Mouse (Mus musculus): ENCODE measurements around the gene Srsf4. TPM values are rescaled to one million over a fixed set of nuclear protein-coding genes. Genes with fewer than 3 reads are reported as not detected.

Srsf4 gene
- total and polyA plus RNA-seq, 3 experiments, result 14.5 to 105 (median 47.2) TPM

GRCm38 (mm10) chr4:131947848-131948247 is 74.4 kb downstream of the Srsf4 start:
- Histone ChIP-seq H3K4me3 (replicated peaks in 1 of 3; ENCODE audit: low read depth in 2 of 3, low read length in 2 of 3, poor library complexity in 1 of 3) (no peak overlapping the region), H3K9ac (ENCODE audit: insufficient read depth, low read depth) (no peak overlapping the region), H3K36me3 (replicated peaks in 1 of 2; ENCODE audit: control insufficient read depth in 1 of 2, insufficient read depth in 1 of 2, low read length in 1 of 2) (peaks cover 0 to 3% of the 10 kb centered on the region in 2 experiments), H3K4me1 (ENCODE audit: control insufficient read depth in 1 of 2, insufficient read depth in 2 of 2) (no peaks in the 10 kb centered on the region), H3K9me3 (replicated peaks; ENCODE audit: low read length) (no peaks in the 10 kb centered on the region), H3K4me2 (ENCODE audit: insufficient read depth, low read depth, poor library complexity, severe bottlenecking) (no peak overlapping the region), H3K27ac (ENCODE audit: insufficient read depth, low read depth) (no peak overlapping the region), H3K79me2 (replicated peaks; ENCODE audit: control insufficient read depth, extremely low read depth, insufficient read depth, poor library complexity, severe bottlenecking) (no peaks in the 10 kb centered on the region), H3K27me3 (replicated peaks) (no peaks in the 10 kb centered on the region)
- TF ChIP-seq RAD21 (IDR thresholded peaks at IDR 0.05; ENCODE audit: low read depth, low read length) (no peak), E2F4 (IDR thresholded peaks at IDR 0.05; ENCODE audit: insufficient replicate concordance, low read depth, low read length) (no peak)
- dilution Hi-C loops (cut with MboI; ENCODE audit: extremely low pct_ligation_motif_present, extremely low pct_unique_long_range_greater_than_20kb, low sequenced_read_pairs), result no loop called here
- DNase-seq (ENCODE audit: extremely low read depth), result no peak
- in situ Hi-C loops (cut with MboI; ENCODE audit: low pct_ligation_motif_present, low pct_unique_long_range_greater_than_20kb, low sequenced_read_pairs), result no loop called here

GRCm38 (mm10) chr4:131949903-131950302 is 76.5 kb downstream of the Srsf4 start:
- no peaks in the 10 kb centered on the region for H3K4me1 ChIP-seq (ENCODE audit: control insufficient read depth in 1 of 2, insufficient read depth in 2 of 2)
- DNase-seq (ENCODE audit: extremely low read depth), result no peak
- H3K9ac ChIP-seq (ENCODE audit: insufficient read depth, low read depth), result no peak overlapping the region

GRCm38 (mm10) chr4:131950657-131951056 is 77.2 kb downstream of the Srsf4 start:
- H3K9ac ChIP-seq (ENCODE audit: insufficient read depth, low read depth), result no peak overlapping the region
- no peaks in the 10 kb centered on the region for H3K4me1 ChIP-seq (ENCODE audit: control insufficient read depth in 1 of 2, insufficient read depth in 2 of 2)
- H3K27me3 ChIP-seq (replicated peaks), result no peaks in the 10 kb centered on the region
- no peak for DNase-seq (ENCODE audit: extremely low read depth)
- H3K36me3 ChIP-seq (replicated peaks in 1 of 2; ENCODE audit: control insufficient read depth in 1 of 2, insufficient read depth in 1 of 2, low read length in 1 of 2), result peaks cover 0 to 9% of the 10 kb centered on the region in 2 experiments
- TF ChIP-seq CHD1 (IDR thresholded peaks at IDR 0.05; ENCODE audit: low read depth, low read length) (no peak), ZNF384 (IDR thresholded peaks at IDR 0.05; ENCODE audit: low read depth, low read length) (no peak), NELFE (IDR thresholded peaks at IDR 0.05; ENCODE audit: low read depth, low read length) (no peak), USF2 (conservative IDR thresholded peaks at IDR 0.05; ENCODE audit: low read depth, low read length) (no peak), UBTF (IDR thresholded peaks at IDR 0.05; ENCODE audit: low read depth, low read length) (no peak), EP300 (IDR thresholded peaks at IDR 0.05; ENCODE audit: low read length) (no peak), MYC (IDR thresholded peaks at IDR 0.05; ENCODE audit: low read depth, low read length) (no peak), SIN3A (IDR thresholded peaks at IDR 0.05; ENCODE audit: low read length) (no peak), MAX (IDR thresholded peaks at IDR 0.05; ENCODE audit: low read length) (no peak), POLR2A (IDR thresholded peaks at IDR 0.05; ENCODE audit: low read depth, low read length) (no peak), RAD21 (IDR thresholded peaks at IDR 0.05; ENCODE audit: low read depth, low read length) (no peak), TCF12 (IDR thresholded peaks at IDR 0.05; ENCODE audit: low read depth, low read length) (no peak), CHD2 (IDR thresholded peaks at IDR 0.05; ENCODE audit: low read length) (no peak), CTCF (conservative IDR thresholded peaks at IDR 0.05 in 1 of 2, IDR thresholded peaks at IDR 0.05 in 1 of 2; ENCODE audit: low read depth in 2 of 2, low read length in 2 of 2) (no peak)
- in situ Hi-C loops (cut with MboI; ENCODE audit: low pct_ligation_motif_present, low pct_unique_long_range_greater_than_20kb, low sequenced_read_pairs), result no loop called here
- dilution Hi-C loops (cut with MboI; ENCODE audit: extremely low pct_ligation_motif_present, extremely low pct_unique_long_range_greater_than_20kb, low sequenced_read_pairs), result no loop called here
- no peak overlapping the region for H3K27ac ChIP-seq (ENCODE audit: insufficient read depth, low read depth)
- H3K79me2 ChIP-seq (replicated peaks; ENCODE audit: control insufficient read depth, extremely low read depth, insufficient read depth, poor library complexity, severe bottlenecking), result no peaks in the 10 kb centered on the region
- H3K4me2 ChIP-seq (ENCODE audit: insufficient read depth, low read depth, poor library complexity, severe bottlenecking), result no peak overlapping the region
- H3K9me3 ChIP-seq (replicated peaks; ENCODE audit: low read length), result no peaks in the 10 kb centered on the region
- no peak overlapping the region for H3K4me3 ChIP-seq (replicated peaks in 1 of 3; ENCODE audit: low read depth in 2 of 3, low read length in 2 of 3, poor library complexity in 1 of 3)

More at GRCm38 (mm10) chr4:131949903-131950302, 76.5 kb downstream of the Srsf4 start:
- in situ Hi-C loops (cut with MboI; ENCODE audit: low pct_ligation_motif_present, low pct_unique_long_range_greater_than_20kb, low sequenced_read_pairs), result no loop called here
- Histone ChIP-seq H3K27ac (ENCODE audit: insufficient read depth, low read depth) (no peak overlapping the region), H3K36me3 (replicated peaks in 1 of 2; ENCODE audit: control insufficient read depth in 1 of 2, insufficient read depth in 1 of 2, low read length in 1 of 2) (peaks cover 0 to 5% of the 10 kb centered on the region in 2 experiments), H3K9me3 (replicated peaks; ENCODE audit: low read length) (no peaks in the 10 kb centered on the region), H3K79me2 (replicated peaks; ENCODE audit: control insufficient read depth, extremely low read depth, insufficient read depth, poor library complexity, severe bottlenecking) (no peaks in the 10 kb centered on the region), H3K4me2 (ENCODE audit: insufficient read depth, low read depth, poor library complexity, severe bottlenecking) (no peak overlapping the region), H3K4me3 (replicated peaks in 1 of 3; ENCODE audit: low read depth in 2 of 3, low read length in 2 of 3, poor library complexity in 1 of 3) (no peak overlapping the region), H3K27me3 (replicated peaks) (no peaks in the 10 kb centered on the region)
- dilution Hi-C loops (cut with MboI; ENCODE audit: extremely low pct_ligation_motif_present, extremely low pct_unique_long_range_greater_than_20kb, low sequenced_read_pairs), result no loop called here
- TF ChIP-seq KAT2A (IDR thresholded peaks at IDR 0.05; ENCODE audit: insufficient replicate concordance, low read length) (no peak), MAZ (IDR thresholded peaks at IDR 0.05; ENCODE audit: low read depth, low read length) (no peak), HCFC1 (IDR thresholded peaks at IDR 0.05; ENCODE audit: low read depth, low read length) (no peak), USF1 (IDR thresholded peaks at IDR 0.05; ENCODE audit: low read depth, low read length) (no peak), NRF1 (IDR thresholded peaks at IDR 0.05; ENCODE audit: low read depth, low read length) (no peak), MAFK (IDR thresholded peaks at IDR 0.05; ENCODE audit: insufficient replicate concordance, low read length) (no peak), JUN (IDR thresholded peaks at IDR 0.05; ENCODE audit: insufficient read depth, low read depth, low read length) (no peak), MXI1 (IDR thresholded peaks at IDR 0.05; ENCODE audit: low read depth, low read length) (no peak), POLR2A (IDR thresholded peaks at IDR 0.05; ENCODE audit: low read depth, low read length) (no peak), RCOR1 (conservative IDR thresholded peaks at IDR 0.05; ENCODE audit: low read depth, low read length) (no peak), SIN3A (IDR thresholded peaks at IDR 0.05; ENCODE audit: low read length) (no peak), ELF1 (IDR thresholded peaks at IDR 0.05; ENCODE audit: low read depth, low read length) (no peak)
